Mouse (Mus musculus): Measurements from ENCODE around the gene Ten1. TPM values are rescaled to one million over a fixed set of nuclear protein-coding genes. Genes with fewer than 3 reads are reported as not detected.
A peak's percentile ranks its signal among the peaks of the same experiment; 100 is the strongest.

Ten1 gene
- polyA plus RNA-seq, 1 experiment from 2014 or later: 91.7 TPM

GRCm38 (mm10) chr11:116201151-116201550, 2.5 kb downstream of the Ten1 start:
- Histone ChIP-seq H3K9ac (no peak overlapping the region), H3K4me1 (replicated peaks) (peaks cover 21% of the 10 kb centered on the region), H3K9me3 (no peaks in the 10 kb centered on the region), H3K27ac (no peak overlapping the region), H3K4me3 (no peak overlapping the region), H3K36me3 (peaks cover 25% of the 10 kb centered on the region), H3K27me3 (no peaks in the 10 kb centered on the region), H3K4me2 (no peak overlapping the region)
- WGBS: 95% methylated on average over 2 of the region's 2 CpGs
- no peak for ATAC-seq (ENCODE audit: low FRiP score)

DNA sequence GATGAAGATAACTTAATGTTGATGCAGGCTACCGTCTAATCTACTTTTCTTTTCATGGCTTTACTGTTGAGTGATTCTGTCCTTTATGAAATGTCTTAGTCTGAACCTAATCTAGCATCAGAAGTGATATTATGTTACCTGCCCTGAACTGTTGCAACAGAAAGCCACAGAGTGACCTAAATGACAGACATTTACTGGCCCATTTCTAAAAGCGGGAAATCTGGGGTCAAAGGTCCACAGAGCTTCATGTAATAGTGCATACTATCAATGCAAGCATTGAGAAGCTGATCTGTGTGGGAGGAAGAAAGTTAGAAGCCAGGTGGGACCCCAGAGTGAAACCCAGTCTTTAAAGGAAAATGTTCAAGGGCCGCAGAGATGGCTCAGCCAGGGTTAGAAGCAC, 4.5 kb downstream of the Ten1 start:
- no peak overlapping the region for H3K4me2 ChIP-seq
- no peak overlapping the region for H3K27ac ChIP-seq
- H3K9me3 ChIP-seq: no peaks in the 10 kb centered on the region
- ATAC-seq (ENCODE audit: low FRiP score): no peak
- 92% methylated on average over 3 of the region's 3 CpGs for WGBS
- H3K4me1 ChIP-seq (replicated peaks): peaks cover 6% of the 10 kb centered on the region
- H3K36me3 ChIP-seq: peaks cover 30% of the 10 kb centered on the region
- no peak overlapping the region for H3K4me3 ChIP-seq
- H3K9ac ChIP-seq: no peak overlapping the region
- H3K27me3 ChIP-seq: no peaks in the 10 kb centered on the region

DNA sequence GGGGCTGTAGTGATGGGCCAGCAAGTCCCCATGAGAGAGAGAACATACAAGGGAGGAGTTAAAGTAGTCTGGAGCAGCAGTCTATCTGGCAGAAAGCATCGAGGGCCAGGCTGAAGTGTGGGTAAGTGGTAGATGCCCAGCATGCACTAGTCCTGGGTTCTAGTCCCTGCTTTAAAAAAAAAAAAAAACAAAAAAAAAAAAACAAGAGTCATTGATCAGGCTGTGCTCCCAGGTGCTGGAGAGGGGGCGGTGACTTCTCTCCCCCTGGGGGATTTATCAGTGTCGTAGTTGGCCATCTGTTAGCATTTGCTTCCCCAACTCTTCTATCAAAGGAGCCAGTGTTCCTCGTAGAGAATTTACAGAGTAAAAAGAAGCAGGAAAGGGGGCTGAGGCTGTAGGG, 8.0 kb downstream of the Ten1 start:
- H3K27me3 ChIP-seq: no peaks in the 10 kb centered on the region
- H3K4me3 ChIP-seq: no peak overlapping the region
- no peak overlapping the region for H3K27ac ChIP-seq
- 81% methylated on average over 4 of the region's 4 CpGs for WGBS
- H3K4me1 ChIP-seq (replicated peaks): no peaks in the 10 kb centered on the region
- H3K9ac ChIP-seq: no peak overlapping the region
- H3K4me2 ChIP-seq: no peak overlapping the region
- H3K9me3 ChIP-seq: no peaks in the 10 kb centered on the region
- peaks cover 36% of the 10 kb centered on the region for H3K36me3 ChIP-seq
- no peak for ATAC-seq (ENCODE audit: low FRiP score)

- Histone ChIP-seq H3K4me1 (replicated peaks) (no peaks in the 10 kb centered on the region), H3K9ac (no peak overlapping the region), H3K27me3 (no peaks in the 10 kb centered on the region), H3K4me3 (no peak overlapping the region), H3K9me3 (no peaks in the 10 kb centered on the region), H3K27ac (no peak overlapping the region), H3K4me2 (no peak overlapping the region), H3K36me3 (peaks cover 39% of the 10 kb centered on the region)
- WGBS: 94% methylated on average over 3 of the region's 3 CpGs
- ATAC-seq (ENCODE audit: low FRiP score): no peak
These were observed 10.0 kb downstream of the Ten1 start for GRCm38 (mm10) chr11:116208660-116209059.

GRCm38 (mm10) chr11:116209257-116209656, 10.6 kb downstream of the Ten1 start:
- no peaks in the 10 kb centered on the region for H3K9me3 ChIP-seq
- WGBS: 83% methylated on average over 8 of the region's 8 CpGs

DNA sequence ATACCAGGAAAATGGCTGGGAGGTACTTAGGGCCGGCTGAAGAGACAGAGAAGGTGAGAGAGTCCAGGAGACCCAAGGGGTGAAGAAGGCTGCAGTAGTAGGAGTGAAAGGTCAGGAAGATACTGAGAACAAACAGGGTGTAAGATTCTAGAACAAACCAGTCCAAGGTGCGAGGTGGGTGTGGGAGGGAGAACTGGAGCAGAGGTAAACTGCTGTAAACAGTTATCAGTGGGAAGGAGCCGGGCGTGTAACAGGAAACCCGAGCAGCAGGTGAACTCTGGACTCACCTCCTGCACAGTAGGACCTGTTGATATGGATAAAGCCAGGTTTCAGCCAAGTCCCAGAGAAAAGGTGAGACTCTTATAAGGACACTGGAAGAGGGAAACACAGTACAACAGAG, 12.0 kb downstream of the Ten1 start:
- Histone ChIP-seq H3K9ac (no peak overlapping the region), H3K4me2 (no peak overlapping the region), H3K36me3 (peaks cover 29% of the 10 kb centered on the region), H3K4me1 (replicated peaks) (no peaks in the 10 kb centered on the region), H3K9me3 (no peaks in the 10 kb centered on the region), H3K27me3 (no peaks in the 10 kb centered on the region), H3K27ac (no peak overlapping the region), H3K4me3 (no peak overlapping the region)
- ATAC-seq (ENCODE audit: low FRiP score): no peak
- WGBS: 77% methylated on average over 5 of the region's 5 CpGs

More at GRCm38 (mm10) chr11:116209257-116209656, 10.6 kb downstream of the Ten1 start:
- no peak for ATAC-seq (ENCODE audit: low FRiP score)
- no peak overlapping the region for H3K4me2 ChIP-seq
- H3K4me3 ChIP-seq: no peak overlapping the region
- no peaks in the 10 kb centered on the region for H3K27me3 ChIP-seq
- no peak overlapping the region for H3K27ac ChIP-seq
- no peaks in the 10 kb centered on the region for H3K4me1 ChIP-seq (replicated peaks)
- H3K36me3 ChIP-seq: peaks cover 39% of the 10 kb centered on the region
- no peak overlapping the region for H3K9ac ChIP-seq

DNA sequence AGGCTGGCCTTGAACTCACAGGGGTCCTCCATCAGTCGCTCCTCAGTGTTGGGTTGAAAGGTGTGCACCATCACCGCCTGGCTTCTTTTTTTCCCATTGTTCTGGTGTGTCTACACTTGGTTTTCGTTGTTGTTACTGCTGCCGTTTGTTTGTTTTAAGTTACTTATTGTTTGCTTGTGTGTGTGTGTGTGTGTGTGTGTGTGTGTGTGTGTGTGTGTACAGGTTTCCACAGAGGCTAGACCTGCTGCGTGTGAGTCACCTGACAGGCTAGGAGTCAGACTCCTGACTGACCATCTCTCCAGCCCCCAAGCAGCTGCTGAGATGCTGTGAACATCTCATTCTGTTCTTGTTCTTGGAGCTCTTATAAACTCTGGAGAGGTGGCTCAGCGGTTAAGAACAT, 14.2 kb downstream of the Ten1 start:
- Histone ChIP-seq H3K4me1 (replicated peaks) (no peaks in the 10 kb centered on the region), H3K9ac (no peak overlapping the region), H3K27ac (no peak overlapping the region), H3K4me3 (no peak overlapping the region), H3K9me3 (no peaks in the 10 kb centered on the region), H3K27me3 (no peaks in the 10 kb centered on the region), H3K36me3 (peaks cover 10% of the 10 kb centered on the region), H3K4me2 (no peak overlapping the region)
- no peak for ATAC-seq (ENCODE audit: low FRiP score)
- 97% methylated on average over 6 of the region's 6 CpGs for WGBS

- no peak for ATAC-seq (ENCODE audit: low FRiP score)
- Histone ChIP-seq H3K4me3 (no peak overlapping the region), H3K36me3 (peaks cover 8% of the 10 kb centered on the region), H3K27ac (no peak overlapping the region), H3K27me3 (no peaks in the 10 kb centered on the region), H3K9ac (no peak overlapping the region), H3K4me1 (replicated peaks) (peaks cover 7% of the 10 kb centered on the region; the same call in 1 of the 2 replicates), H3K9me3 (no peaks in the 10 kb centered on the region), H3K4me2 (no peak overlapping the region)
- WGBS: 93% methylated on average over 13 of the region's 13 CpGs
These were observed 15.3 kb downstream of the Ten1 start for GRCm38 (mm10) chr11:116213877-116214510.

DNA sequence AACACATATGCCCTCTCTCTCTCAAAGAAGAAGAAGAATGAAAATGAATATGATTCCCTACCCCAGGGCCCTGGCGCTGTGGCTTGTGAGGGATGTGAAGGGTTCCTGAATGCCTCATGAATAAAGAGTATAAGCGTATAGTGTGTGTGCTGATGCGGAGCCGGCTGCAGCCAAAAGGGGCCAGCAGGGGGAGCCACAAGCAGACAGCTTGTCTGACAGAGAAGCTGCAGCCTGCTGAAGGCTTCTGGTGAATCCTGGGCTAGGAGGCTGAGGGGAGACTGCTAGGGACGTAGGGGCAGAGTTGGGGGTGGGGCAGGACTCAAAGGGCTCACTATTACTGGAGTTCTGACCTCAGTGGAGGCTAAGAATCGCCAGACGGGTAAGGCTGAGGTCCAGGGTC, 16.5 kb downstream of the Ten1 start:
- no peak overlapping the region for H3K27ac ChIP-seq
- peaks cover 3% of the 10 kb centered on the region; the same call in 1 of the 2 replicates for H3K36me3 ChIP-seq
- peaks cover 1% of the 10 kb centered on the region for H3K27me3 ChIP-seq
- H3K9ac ChIP-seq: no peak overlapping the region
- H3K9me3 ChIP-seq: no peaks in the 10 kb centered on the region
- H3K4me1 ChIP-seq (replicated peaks): peaks cover 14% of the 10 kb centered on the region
- ATAC-seq (ENCODE audit: low FRiP score): no peak
- 83% methylated on average over 7 of the region's 7 CpGs for WGBS
- no peak overlapping the region for H3K4me2 ChIP-seq
- no peak overlapping the region for H3K4me3 ChIP-seq

GRCm38 (mm10) chr11:116215991-116216390, 17.3 kb downstream of the Ten1 start:
- Histone ChIP-seq H3K9ac (no peak overlapping the region), H3K4me2 (no peak overlapping the region), H3K4me1 (replicated peaks) (peaks cover 14% of the 10 kb centered on the region), H3K27ac (no peak overlapping the region), H3K4me3 (no peak overlapping the region), H3K27me3 (peaks cover 9% of the 10 kb centered on the region), H3K36me3 (peaks cover 3% of the 10 kb centered on the region; the same call in 1 of the 2 replicates), H3K9me3 (no peaks in the 10 kb centered on the region)
- 89% methylated on average over 6 of the region's 6 CpGs for WGBS
- no peak for ATAC-seq (ENCODE audit: low FRiP score)

- Histone ChIP-seq H3K9ac (no peak overlapping the region), H3K27me3 (peaks cover 15% of the 10 kb centered on the region), H3K9me3 (no peaks in the 10 kb centered on the region), H3K27ac (no peak overlapping the region), H3K4me1 (replicated peaks) (peaks cover 14% of the 10 kb centered on the region), H3K4me2 (no peak overlapping the region), H3K4me3 (no peak overlapping the region), H3K36me3 (peaks cover 3% of the 10 kb centered on the region; the same call in 1 of the 2 replicates)
- ATAC-seq (ENCODE audit: low FRiP score): no peak
- WGBS: 80% methylated on average over 11 of the region's 11 CpGs
These were observed 17.9 kb downstream of the Ten1 start for GRCm38 (mm10) chr11:116216549-116216948.

DNA sequence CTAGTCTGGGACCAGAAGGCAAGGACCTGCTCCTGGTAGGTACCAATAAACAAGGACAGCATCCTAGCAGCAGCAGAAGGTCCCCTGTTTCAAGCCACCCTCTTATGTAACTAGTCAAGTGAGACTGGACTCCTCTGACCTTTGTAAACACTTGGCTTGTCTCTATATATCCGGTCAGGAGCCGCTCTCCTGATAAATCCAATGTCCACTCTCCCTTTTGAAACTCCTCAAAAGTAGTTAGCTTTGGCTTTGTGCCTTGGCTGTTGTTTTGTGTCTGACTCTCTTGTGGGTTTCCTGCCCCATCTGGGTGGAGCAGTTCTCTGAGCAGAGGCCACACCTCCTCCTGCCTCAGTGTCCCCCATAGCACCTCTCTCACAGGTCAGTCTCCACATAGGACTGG, 19.6 kb downstream of the Ten1 start:
- ATAC-seq (ENCODE audit: low FRiP score): no peak
- Histone ChIP-seq H3K4me2 (no peak overlapping the region), H3K4me3 (no peak overlapping the region), H3K27me3 (peaks cover 32% of the 10 kb centered on the region), H3K27ac (peak overlapping the region; percentile 86), H3K36me3 (no peaks in the 10 kb centered on the region), H3K9ac (no peak overlapping the region), H3K9me3 (no peaks in the 10 kb centered on the region), H3K4me1 (replicated peaks) (peaks cover 25% of the 10 kb centered on the region)
- 82% methylated on average over 2 of the region's 2 CpGs for WGBS

- no peak overlapping the region for H3K4me3 ChIP-seq
- peak; percentile 68 for ATAC-seq (ENCODE audit: low FRiP score)
- H3K27ac ChIP-seq: peak overlapping the region; percentile 86
- H3K9ac ChIP-seq: 0 out of 2 replicates have a peak overlapping the region, but pooled peaks have one; percentile 36
- no peaks in the 10 kb centered on the region for H3K9me3 ChIP-seq
- H3K4me2 ChIP-seq: no peak overlapping the region
- peaks cover 38% of the 10 kb centered on the region for H3K27me3 ChIP-seq
- H3K36me3 ChIP-seq: no peaks in the 10 kb centered on the region
- WGBS: 49% methylated on average over 7 of the region's 7 CpGs
- H3K4me1 ChIP-seq (replicated peaks): peaks cover 25% of the 10 kb centered on the region
These were observed 20.2 kb downstream of the Ten1 start for GRCm38 (mm10) chr11:116218737-116219400.

All from hindbrain, embryonic 13.5 days (tissue).